In the genomic region with DNA sequence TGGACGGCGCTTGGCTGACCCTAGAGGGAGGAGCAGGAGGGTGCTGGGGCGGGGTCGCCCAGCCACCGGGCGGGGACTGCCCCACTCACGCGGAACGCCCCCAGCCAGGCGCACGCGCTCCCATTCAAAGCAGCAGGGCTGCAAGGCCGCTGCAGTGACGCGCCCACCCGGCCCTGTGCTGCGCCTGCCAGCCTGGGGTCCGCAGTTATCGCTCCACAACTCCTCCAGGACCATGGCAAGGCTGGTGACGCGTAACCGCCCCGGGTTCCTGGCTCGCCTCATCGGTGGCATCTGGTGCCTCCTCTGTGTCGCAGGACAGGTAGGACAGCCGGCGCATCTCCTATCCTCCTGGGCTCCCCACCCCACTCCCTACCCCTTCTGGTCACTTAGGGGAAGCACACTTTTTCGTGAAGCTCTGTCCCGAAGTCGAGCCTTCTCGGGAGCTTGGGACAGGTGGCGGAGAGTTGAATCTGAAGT, we compare ENCODE assay signal across 8 mouse cellular contexts. TPM values are rescaled to one million over a fixed set of nuclear protein-coding genes. Genes with fewer than 3 reads are reported as not detected.
DNase-seq lines count a peak whose midpoint lies in the region; ATAC-seq and TF ChIP-seq lines count a peak whose summit lies in the region.

No protein-coding gene starts in this region.

- under 1% methylated on average over 33 of the region's 33 CpGs for WGBS in kidney, embryonic 14.5 days
- WGBS in liver, embryonic 14.5 days (ENCODE audit: insufficient replicate concordance), result 1% methylated on average over 33 of the region's 33 CpGs
- WGBS in neural tube, embryonic 14.5 days, result under 1% methylated on average over 30 of the region's 33 CpGs

- DNase-seq in adrenal gland, adult (ENCODE audit: inconsistent age in 2 of 2, low spot score in 1 of 2), result peak; percentile 9 to 37
- DNase-seq in adrenal gland, adult 8-10 months, result no peak
- peak; percentile 76 for DNase-seq in embryo, embryonic 11 days
- no peak for DNase-seq in liver, embryonic 14.5 days (ENCODE audit: low read depth in 3 of 3, low spot score in 3 of 3)

- peak overlapping the region; percentile 49 for H3K4me3 ChIP-seq in kidney, embryonic 14.5 days (ENCODE audit: low read length)
- peak overlapping the region; percentile 21 to 37 for H3K4me3 ChIP-seq in liver, embryonic 14.5 days (ENCODE audit: insufficient read depth in 1 of 2, low read depth in 2 of 2, low read length in 2 of 2)
- H3K4me3 ChIP-seq in neural tube, embryonic 14.5 days (ENCODE audit: low read depth, low read length), result peak overlapping the region; percentile 48

- 0 out of 2 replicates have a peak, but pooled peaks cover 6% of the 10 kb centered on the region for H3K4me1 ChIP-seq in kidney, embryonic 14.5 days (ENCODE audit: control insufficient read depth, insufficient read depth, low read length)
- H3K4me1 ChIP-seq in liver, embryonic 14.5 days (replicated peaks; ENCODE audit: control insufficient read depth in 2 of 2, insufficient read depth in 2 of 2, low read length in 1 of 2), result no peaks in the 10 kb centered on the region
- 0 out of 2 replicates have a peak, but pooled peaks cover 5% of the 10 kb centered on the region for H3K4me1 ChIP-seq in neural tube, embryonic 14.5 days (ENCODE audit: control insufficient read depth, insufficient read depth, low read length)

- 0 out of 2 replicates have a peak, but pooled peaks have one; percentile 15 for TF ChIP-seq CTCF in liver, embryonic 14.5 days (IDR thresholded peaks at IDR 0.05; ENCODE audit: low read depth)

- peaks cover 7% of the 10 kb centered on the region; the same call in 1 of the 2 replicates for H3K27me3 ChIP-seq in kidney, embryonic 14.5 days (ENCODE audit: control insufficient read depth, insufficient read depth, low read length)
- H3K27me3 ChIP-seq in liver, embryonic 14.5 days (ENCODE audit: control insufficient read depth, insufficient read depth, low read length), result no peaks in the 10 kb centered on the region
- H3K27me3 ChIP-seq in neural tube, embryonic 14.5 days (ENCODE audit: control insufficient read depth, insufficient read depth, low read length), result peaks cover 2% of the 10 kb centered on the region; the same call in 1 of the 2 replicates

- peak overlapping the region; percentile 93 for H3K4me2 ChIP-seq in kidney, embryonic 14.5 days (replicated peaks; ENCODE audit: low read depth, low read length)
- H3K4me2 ChIP-seq in liver, embryonic 14.5 days (ENCODE audit: low read depth), result peak overlapping the region; percentile 32
- H3K4me2 ChIP-seq in neural tube, embryonic 14.5 days (ENCODE audit: low read depth, low read length), result peak overlapping the region; percentile 91

- no peaks in the 10 kb centered on the region for H3K36me3 ChIP-seq in kidney, embryonic 14.5 days (ENCODE audit: control insufficient read depth, insufficient read depth, low read length)
- H3K36me3 ChIP-seq in liver, embryonic 14.5 days (replicated peaks; ENCODE audit: control insufficient read depth, insufficient read depth, low read depth), result no peaks in the 10 kb centered on the region
- H3K36me3 ChIP-seq in neural tube, embryonic 14.5 days (ENCODE audit: control insufficient read depth, insufficient read depth, low read length), result no peaks in the 10 kb centered on the region

- no peaks in the 10 kb centered on the region for H3K9me3 ChIP-seq in kidney, embryonic 14.5 days (ENCODE audit: control insufficient read depth, low read length)
- H3K9me3 ChIP-seq in liver, embryonic 14.5 days (ENCODE audit: control insufficient read depth, low read length), result no peaks in the 10 kb centered on the region
- H3K9me3 ChIP-seq in neural tube, embryonic 14.5 days (ENCODE audit: control insufficient read depth, low read length), result no peaks in the 10 kb centered on the region

- peak overlapping the region; percentile 42 for H3K9ac ChIP-seq in kidney, embryonic 14.5 days (ENCODE audit: low read depth, low read length)
- H3K9ac ChIP-seq in liver, embryonic 14.5 days (replicated peaks), result no peak overlapping the region
- H3K9ac ChIP-seq in neural tube, embryonic 14.5 days (replicated peaks; ENCODE audit: low read depth, low read length), result peak overlapping the region; percentile 52

- H3K27ac ChIP-seq in kidney, embryonic 14.5 days (ENCODE audit: low read depth, low read length), result no peak overlapping the region
- no peak overlapping the region for H3K27ac ChIP-seq in liver, embryonic 14.5 days
- H3K27ac ChIP-seq in neural tube, embryonic 14.5 days (ENCODE audit: low read depth, low read length), result no peak overlapping the region

- 0 out of 2 replicates have a peak, but pooled peaks have one; percentile 25 for ATAC-seq in granulocyte monocyte progenitor cell, adult 5-6 weeks (replicated peaks; ENCODE audit: poor library complexity, severe bottlenecking)
- peak; percentile 98 for ATAC-seq in kidney, embryonic 14.5 days (ENCODE audit: low FRiP score, low TSS enrichment)
- ATAC-seq in liver, embryonic 14.5 days (ENCODE audit: insufficient read depth), result no peak
- ATAC-seq in neural tube, embryonic 14.5 days (ENCODE audit: low read depth), result peak; percentile 95
- ATAC-seq in activated CD4-positive, CD25-positive, alpha-beta regulatory T cell, adult 4 months, result no peak

- no peak for TF ChIP-seq EP300 in liver, embryonic 14.5 days (IDR thresholded peaks at IDR 0.05; ENCODE audit: low read depth)

RNA-seq across cellular contexts. Expression of gene Adamtsl1, which starts 0.3 kb away (rescaled TPM):
- 10 to 100 TPM in 3 of 4 experiments, 1 to 10 TPM in 1; 9.9 to 30.7 (median 21.9) TPM for total RNA-seq in adrenal gland, adult 8-10 months (2022)
- not detected in 2 replicates for total RNA-seq in granulocyte monocyte progenitor cell, adult 5-6 weeks (2014; fragmentation: Nextera tagmentation)
- not detected in 2 replicates for total RNA-seq in granulocyte monocyte progenitor cell, adult 5-6 weeks (2017)
- polyA plus RNA-seq in kidney, embryonic 14.5 days (2014; fragmentation: Nextera tagmentation; extraction: Ambion mirVana), result 15.6 and 17.2 TPM in 2 replicates
- 0.16 and 0.23 TPM in 2 replicates for polyA plus RNA-seq in liver, embryonic 14.5 days (2012; rRNA removed)
- polyA plus RNA-seq in liver, embryonic 14.5 days (2014; fragmentation: Nextera tagmentation; extraction: Ambion mirVana), result 0.11 and 0.39 TPM in 2 replicates
- polyA plus RNA-seq in neural tube, embryonic 14.5 days (2014; fragmentation: Nextera tagmentation; extraction: Ambion mirVana), result 15.6 and 17.6 TPM in 2 replicates
- polyA plus RNA-seq in activated CD4-positive, CD25-positive, alpha-beta regulatory T cell, adult 4 months (2017; shearing (Covaris generic)), result under 1 TPM in 1 of 2 experiments, not detected in 1; 0.36 TPM

Comparison
In these comparisons a context has a peak if more than half of its experiments do, and no peak if none do; other contexts are left out.
1. DNase-seq: peak in adrenal gland, adult (2 of 2) and embryo, embryonic 11 days (single experiment); none in adrenal gland, adult 8-10 months (single experiment) and liver, embryonic 14.5 days (0 of 3).
2. ATAC-seq: peak in granulocyte monocyte progenitor cell, adult 5-6 weeks (single experiment), kidney, embryonic 14.5 days (single experiment) and neural tube, embryonic 14.5 days (single experiment); none in liver, embryonic 14.5 days (single experiment) and activated CD4-positive, CD25-positive, alpha-beta regulatory T cell, adult 4 months (single experiment).
3. H3K4me2 ChIP-seq: peak in every context shown above with its lines; median percentile 93 in kidney, embryonic 14.5 days; 91 in neural tube, embryonic 14.5 days; 32 in liver, embryonic 14.5 days.
4. RNA of gene Adamtsl1, which starts 0.3 kb away (polyA plus RNA-seq): 15.6 to 17.6 TPM in neural tube, embryonic 14.5 days and 15.6 to 17.2 TPM in kidney, embryonic 14.5 days; 0.36 TPM in activated CD4-positive, CD25-positive, alpha-beta regulatory T cell, adult 4 months and 0.11 to 0.39 TPM in liver, embryonic 14.5 days; every median in the first group is over 10 times any median in the second.
5. Peak in every context shown above with its lines, with median percentiles within 50 percentile points of each other: H3K4me3 ChIP-seq.